Mouse (Mus musculus) hindbrain, embryonic 15.5 days (tissue): ENCODE measurements around the gene Catsperg1. TPM values are rescaled to one million over a fixed set of nuclear protein-coding genes. Genes with fewer than 3 reads are reported as not detected.

Experiments used
- ATAC-seq: fragments of 200-750 bp; cut with Nextera tagmentation; 2 replicates; pipeline ENCODE4 v1.8.0; 2017; ENCODE audit warnings: low read depth, moderate number of reproducible peaks, moderate TSS enrichment; ENCODE audit not compliant: low FRiP score
- H3K27ac ChIP-seq: fragments of 300-500 bp; sonication (generic); replicated peaks from 2 replicates; pipeline ENCODE4 v1.5.1; 2015; ENCODE audit warnings: mild to moderate bottlenecking, inconsistent platforms
- H3K27me3 ChIP-seq: fragments of 300-500 bp; sonication (generic); 2 replicates; pipeline ENCODE4 v1.6.1; 2015; ENCODE audit warnings: control low read depth, inconsistent platforms
- H3K36me3 ChIP-seq: fragments of 300-500 bp; sonication (generic); 2 replicates; pipeline ENCODE4 v1.6.1; 2015; ENCODE audit warnings: control low read depth, inconsistent platforms
- H3K4me1 ChIP-seq: fragments of 300-500 bp; sonication (generic); replicated peaks from 2 replicates; pipeline ENCODE4 v1.6.1; 2015; ENCODE audit warnings: control low read depth, inconsistent platforms
- H3K4me2 ChIP-seq: fragments of 300-500 bp; sonication (generic); 2 replicates; pipeline ENCODE4 v1.6.1; 2015; ENCODE audit warnings: moderate library complexity, mild to moderate bottlenecking, inconsistent platforms
- H3K4me3 ChIP-seq: fragments of 300-500 bp; sonication (generic); 2 replicates; pipeline ENCODE4 v1.5.1; 2015; ENCODE audit warnings: mild to moderate bottlenecking, inconsistent platforms
- H3K9ac ChIP-seq: fragments of 300-500 bp; sonication (generic); 2 replicates; pipeline ENCODE4 v1.6.1; 2015; ENCODE audit warnings: inconsistent platforms
- H3K9me3 ChIP-seq: fragments of 300-500 bp; sonication (generic); 2 replicates; pipeline ENCODE4 v1.6.1; 2016; ENCODE audit warnings: control low read depth, inconsistent platforms
- WGBS: fragments of 180-500 bp; shearing (Covaris S2); methylation state at CpG from one replicate; pipeline ENCODE4 v1.1.7; 2015; 5-methylcytosine and 5-hydroxymethylcytosine counted together
- polyA plus RNA-seq: library from polyadenylated mRNA; unstranded; fragments of >200 nt; fragmentation: Nextera tagmentation; extraction: Ambion mirVana; gene quantifications from 2 replicates; pipeline ENCODE4 v1.2.1, GENCODE M21; 2015

The Catsperg1 gene
- polyA plus RNA-seq, result 2.9 and 3.2 TPM in 2 replicates

DNA sequence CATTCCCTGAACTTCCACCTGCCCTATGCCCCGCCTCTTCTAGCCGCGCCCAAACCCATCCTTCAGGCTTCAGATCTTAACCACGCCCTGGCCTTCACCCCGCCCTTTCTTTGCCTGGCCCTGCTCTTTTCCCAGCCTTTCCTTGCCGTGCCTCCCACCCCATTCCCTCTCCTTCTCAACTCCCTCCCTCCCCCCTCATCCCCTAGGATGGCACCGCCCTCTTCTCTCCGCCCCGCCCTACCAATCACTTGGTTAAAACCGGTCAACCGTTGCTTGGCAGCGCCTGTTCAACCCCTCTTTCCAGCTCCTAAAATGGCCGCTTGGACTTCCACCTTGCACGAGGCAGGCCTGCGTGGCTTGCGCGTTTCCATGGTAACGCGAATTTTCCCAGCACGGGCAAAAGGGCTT is at the start of gene Catsperg1:
TSS of gene Catsperg1 (minus strand) at position 361 of the 408 bp plus-strand sequence.
- ATAC-seq, result peak; percentile 77
- H3K4me2 ChIP-seq, result peak within 1 kb of the TSS; percentile 58
- no peak within 1 kb of the TSS for H3K9ac ChIP-seq
- no peaks in the 10 kb centered on the region for H3K9me3 ChIP-seq
- 3% methylated on average over 20 of the region's 20 CpGs for WGBS
- H3K4me1 ChIP-seq, result peaks cover 23% of the 10 kb centered on the region
- peaks cover 10% of the 10 kb centered on the region for H3K27me3 ChIP-seq
- peak within 1 kb of the TSS; percentile 71; the same call in 1 of the 2 replicates for H3K27ac ChIP-seq
- peak within 1 kb of the TSS; percentile 34 for H3K4me3 ChIP-seq
- no peaks in the 10 kb centered on the region for H3K36me3 ChIP-seq

GRCm38 (mm10) chr7:29262151-29262550 is 48.3 kb upstream of the Catsperg1 start:
- H3K4me3 ChIP-seq, result no peak overlapping the region
- WGBS, result 84% methylated on average over 6 of the region's 6 CpGs
- no peak overlapping the region for H3K4me2 ChIP-seq
- no peak overlapping the region for H3K9ac ChIP-seq
- no peaks in the 10 kb centered on the region for H3K9me3 ChIP-seq
- H3K27me3 ChIP-seq, result no peaks in the 10 kb centered on the region
- H3K36me3 ChIP-seq, result no peaks in the 10 kb centered on the region
- no peak for ATAC-seq
- no peak overlapping the region for H3K27ac ChIP-seq
- H3K4me1 ChIP-seq, result no peaks in the 10 kb centered on the region

DNA sequence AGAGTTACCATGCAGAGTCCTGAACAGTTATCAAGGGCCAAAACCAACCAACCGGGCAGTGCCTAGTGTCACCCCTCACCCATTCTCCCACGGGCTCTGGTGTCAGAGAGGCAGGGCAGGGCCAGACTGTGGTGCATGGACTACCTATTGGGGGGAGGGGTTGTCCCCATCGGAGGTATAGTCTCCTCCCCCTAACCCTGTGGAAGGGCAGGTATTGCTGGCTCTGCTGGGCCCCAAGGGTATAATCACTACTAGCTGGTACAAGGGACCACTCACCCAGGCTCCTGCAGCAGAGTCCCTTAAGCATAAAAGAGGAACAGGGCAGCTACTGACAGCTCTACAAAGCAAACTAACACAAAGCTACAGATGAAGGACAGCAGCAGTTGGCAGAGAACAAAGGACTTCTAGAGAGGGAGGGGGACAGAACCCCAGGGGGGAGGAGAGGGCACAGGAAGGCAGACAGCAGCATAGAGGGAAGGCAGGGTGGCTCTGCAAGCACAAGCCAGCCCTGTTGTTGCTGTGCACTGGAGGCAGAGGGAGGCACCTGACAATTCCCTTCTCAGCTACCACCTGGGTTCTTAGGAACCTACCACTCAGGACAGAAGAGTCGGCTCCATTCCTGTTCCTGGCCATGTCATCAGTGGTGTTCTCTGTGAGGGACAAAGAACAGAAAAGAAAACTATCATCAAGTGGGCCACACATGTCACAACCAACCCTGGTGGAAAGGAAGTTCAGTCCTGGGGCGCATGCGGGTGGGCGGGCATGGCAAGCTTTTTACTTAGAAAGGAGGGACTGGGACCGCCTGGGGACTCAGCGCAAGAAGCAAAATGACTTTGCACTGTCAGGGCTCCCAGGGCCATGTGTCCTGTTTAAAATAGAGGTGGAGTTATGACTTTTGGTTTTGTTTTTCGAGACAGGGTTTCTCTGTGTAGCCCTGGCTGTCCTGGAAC is 46.2 kb upstream of the Catsperg1 start:
- no peak for ATAC-seq
- no peaks in the 10 kb centered on the region for H3K4me1 ChIP-seq
- WGBS, result 63% methylated on average over 10 of the region's 10 CpGs
- 0 out of 2 replicates have a peak, but pooled peaks cover 4% of the 10 kb centered on the region for H3K36me3 ChIP-seq
- no peaks in the 10 kb centered on the region for H3K9me3 ChIP-seq
- H3K27me3 ChIP-seq, result no peaks in the 10 kb centered on the region
- no peak overlapping the region for H3K4me3 ChIP-seq
- no peak overlapping the region for H3K27ac ChIP-seq
- H3K9ac ChIP-seq, result no peak overlapping the region
- H3K4me2 ChIP-seq, result no peak overlapping the region

- H3K4me2 ChIP-seq, result no peak overlapping the region
- H3K27me3 ChIP-seq, result no peaks in the 10 kb centered on the region
- no peak overlapping the region for H3K4me3 ChIP-seq
- no peak overlapping the region for H3K27ac ChIP-seq
- no peaks in the 10 kb centered on the region for H3K4me1 ChIP-seq
- 79% methylated on average over 1 of the region's 1 CpGs for WGBS
- no peaks in the 10 kb centered on the region for H3K9me3 ChIP-seq
- ATAC-seq, result no peak
- no peak overlapping the region for H3K9ac ChIP-seq
- 0 out of 2 replicates have a peak, but pooled peaks cover 7% of the 10 kb centered on the region for H3K36me3 ChIP-seq
Measured at GRCm38 (mm10) chr7:29257368-29257767, 43.5 kb upstream of the Catsperg1 start.

- Histone ChIP-seq H3K27ac (no peak overlapping the region), H3K9ac (no peak overlapping the region), H3K4me3 (no peak overlapping the region), H3K9me3 (no peaks in the 10 kb centered on the region), H3K4me1 (no peaks in the 10 kb centered on the region), H3K4me2 (no peak overlapping the region), H3K27me3 (no peaks in the 10 kb centered on the region), H3K36me3 (0 out of 2 replicates have a peak, but pooled peaks cover 7% of the 10 kb centered on the region)
- no peak for ATAC-seq
- 81% methylated on average over 4 of the region's 4 CpGs for WGBS
Measured at GRCm38 (mm10) chr7:29255875-29256274, 42.0 kb upstream of the Catsperg1 start.

- H3K27me3 ChIP-seq, result peaks cover 4% of the 10 kb centered on the region; the same call in 1 of the 2 replicates
Measured at GRCm38 (mm10) chr7:29253842-29254241, 40.0 kb upstream of the Catsperg1 start.

GRCm38 (mm10) chr7:29251166-29251565 is 37.3 kb upstream of the Catsperg1 start:
- no peak overlapping the region for H3K27ac ChIP-seq
- H3K9ac ChIP-seq, result no peak overlapping the region
- H3K4me3 ChIP-seq, result no peak overlapping the region
- WGBS, result 89% methylated on average over 3 of the region's 3 CpGs
- no peak for ATAC-seq
- no peak overlapping the region for H3K4me2 ChIP-seq
- H3K36me3 ChIP-seq, result 0 out of 2 replicates have a peak, but pooled peaks cover 7% of the 10 kb centered on the region
- H3K27me3 ChIP-seq, result peaks cover 21% of the 10 kb centered on the region
- H3K9me3 ChIP-seq, result no peaks in the 10 kb centered on the region
- 0 out of 2 replicates have a peak, but pooled peaks cover 6% of the 10 kb centered on the region for H3K4me1 ChIP-seq

More at GRCm38 (mm10) chr7:29253842-29254241, 40.0 kb upstream of the Catsperg1 start:
- Histone ChIP-seq H3K9ac (no peak overlapping the region), H3K4me2 (no peak overlapping the region), H3K27ac (no peak overlapping the region), H3K4me3 (no peak overlapping the region), H3K4me1 (no peaks in the 10 kb centered on the region), H3K9me3 (no peaks in the 10 kb centered on the region), H3K36me3 (0 out of 2 replicates have a peak, but pooled peaks cover 7% of the 10 kb centered on the region)
- WGBS, result 65% methylated on average over 5 of the region's 5 CpGs
- no peak for ATAC-seq

DNA sequence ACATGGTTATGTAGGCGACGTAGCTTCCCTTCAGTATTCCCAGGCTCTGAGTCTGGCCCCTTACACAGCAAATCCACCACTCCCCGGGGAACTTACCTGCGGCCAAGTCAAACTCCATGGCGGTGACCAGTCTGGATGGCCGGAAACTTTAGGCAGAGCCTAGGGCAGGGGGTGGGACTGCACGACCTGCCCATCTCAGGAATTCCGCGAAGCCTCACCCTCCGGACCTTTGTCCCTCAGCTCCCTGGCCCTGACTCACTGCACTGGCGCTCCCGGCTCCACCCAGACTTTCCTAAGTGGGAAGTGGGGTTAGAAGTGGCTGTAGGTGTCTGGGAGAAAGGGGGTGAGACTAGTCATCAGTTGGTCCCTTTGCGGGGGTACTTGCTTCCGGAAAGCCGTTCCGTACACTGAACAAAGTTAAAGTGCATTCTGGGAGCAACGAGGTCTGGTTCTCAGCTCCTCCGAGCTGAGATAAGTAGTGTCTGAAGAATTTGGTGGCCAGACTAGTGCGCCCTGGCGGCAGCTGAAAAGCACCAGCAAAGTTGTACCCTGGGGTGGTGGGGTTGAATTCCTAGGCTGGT is 34.5 kb upstream of the Catsperg1 start, which contains the start of gene 2200002D01Rik:
TSS of gene 2200002D01Rik (minus strand) at position 206 of the 581 bp plus-strand sequence.
- H3K4me3 ChIP-seq, result peak within 1 kb of the TSS; percentile 7; the same call in 1 of the 2 replicates

DNA sequence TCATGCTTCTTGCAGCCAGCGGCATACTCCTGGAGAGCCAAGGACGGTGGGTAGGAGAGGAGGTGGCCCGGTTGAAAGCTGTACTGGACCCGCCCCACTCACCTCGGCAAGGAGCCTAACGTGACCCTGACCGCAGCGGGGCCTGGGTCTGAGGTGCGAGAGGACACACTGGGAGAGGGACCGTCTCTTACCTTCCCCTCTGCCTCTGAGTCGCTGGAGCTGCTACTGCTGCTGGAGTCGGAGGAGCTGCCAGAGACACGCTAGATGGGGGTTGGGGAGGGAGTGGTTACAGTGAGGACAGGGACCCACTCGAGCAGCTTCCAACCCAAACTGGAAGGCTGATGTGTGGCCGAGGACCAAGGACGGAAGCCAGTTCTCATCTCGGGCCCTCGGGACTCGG is 33.9 kb upstream of the Catsperg1 start:
- WGBS, result 20% methylated on average over 19 of the region's 19 CpGs
- peaks cover 21% of the 10 kb centered on the region for H3K27me3 ChIP-seq
- 0 out of 2 replicates have a peak, but pooled peaks have one; percentile 20 for ATAC-seq
- H3K4me2 ChIP-seq, result peak overlapping the region; percentile 41
- no peaks in the 10 kb centered on the region for H3K9me3 ChIP-seq
- H3K27ac ChIP-seq, result no peak overlapping the region
- H3K9ac ChIP-seq, result no peak overlapping the region
- 0 out of 2 replicates have a peak, but pooled peaks cover 4% of the 10 kb centered on the region for H3K36me3 ChIP-seq
- 0 out of 2 replicates have a peak, but pooled peaks cover 6% of the 10 kb centered on the region for H3K4me1 ChIP-seq
- peak overlapping the region; percentile 7; the same call in 1 of the 2 replicates for H3K4me3 ChIP-seq

More for the DNA sequence above, 34.5 kb upstream of the Catsperg1 start, which contains the start of gene 2200002D01Rik:
- Histone ChIP-seq H3K27ac (no peak within 1 kb of the TSS), H3K36me3 (0 out of 2 replicates have a peak, but pooled peaks cover 4% of the 10 kb centered on the region), H3K4me1 (0 out of 2 replicates have a peak, but pooled peaks cover 6% of the 10 kb centered on the region), H3K4me2 (peak within 1 kb of the TSS; percentile 41), H3K9ac (no peak within 1 kb of the TSS), H3K9me3 (no peaks in the 10 kb centered on the region), H3K27me3 (peaks cover 21% of the 10 kb centered on the region)
- no peak for ATAC-seq
- 15% methylated on average over 20 of the region's 20 CpGs for WGBS

- H3K4me1 ChIP-seq, result 0 out of 2 replicates have a peak, but pooled peaks cover 6% of the 10 kb centered on the region
- H3K9me3 ChIP-seq, result no peaks in the 10 kb centered on the region
- ATAC-seq, result no peak
- 27% methylated on average over 16 of the region's 16 CpGs for WGBS
- H3K4me3 ChIP-seq, result peak overlapping the region; percentile 7; the same call in 1 of the 2 replicates
- H3K27ac ChIP-seq, result no peak overlapping the region
- H3K27me3 ChIP-seq, result peaks cover 21% of the 10 kb centered on the region
- H3K4me2 ChIP-seq, result peak overlapping the region; percentile 41
- 0 out of 2 replicates have a peak, but pooled peaks cover 4% of the 10 kb centered on the region for H3K36me3 ChIP-seq
- no peak overlapping the region for H3K9ac ChIP-seq
Measured at GRCm38 (mm10) chr7:29247314-29247700, 33.5 kb upstream of the Catsperg1 start.

GRCm38 (mm10) chr7:29246619-29247313 is 32.9 kb upstream of the Catsperg1 start:
- no peak for ATAC-seq
- WGBS, result 88% methylated on average over 21 of the region's 21 CpGs
- H3K4me3 ChIP-seq, result no peak overlapping the region
- peaks cover 21% of the 10 kb centered on the region for H3K27me3 ChIP-seq
- no peaks in the 10 kb centered on the region for H3K9me3 ChIP-seq
- H3K27ac ChIP-seq, result no peak overlapping the region
- H3K36me3 ChIP-seq, result 0 out of 2 replicates have a peak, but pooled peaks cover 4% of the 10 kb centered on the region
- no peak overlapping the region for H3K4me2 ChIP-seq
- H3K4me1 ChIP-seq, result 0 out of 2 replicates have a peak, but pooled peaks cover 6% of the 10 kb centered on the region
- H3K9ac ChIP-seq, result no peak overlapping the region
